7 mouse cellular contexts compared by ENCODE assay signal in genomic region chr5:107223483-107223882, GRCm38 (mm10).
A peak's percentile ranks its signal among the peaks of the same experiment; 100 is the strongest.
DNase-seq lines count a peak whose midpoint lies in the region; ATAC-seq and TF ChIP-seq lines count a peak whose summit lies in the region.
"Not testable (repeated sequence)": the region's sequence is repeated elsewhere in the genome, so short reads cannot be mapped to it uniquely, and the experiment has no call there.

No protein-coding gene starts in this region.

- not testable (repeated sequence) for H3K9ac ChIP-seq in limb, embryonic 14.5 days (ENCODE audit: low read depth, low read length, severe bottlenecking); liver, postnatal 0 days (replicated peaks); midbrain, embryonic 13.5 days (replicated peaks)

- WGBS in limb, embryonic 14.5 days, result 59% methylated on average over 2 of the region's 2 CpGs
- WGBS in liver, postnatal 0 days (ENCODE audit: insufficient replicate concordance), result 36% methylated on average over 2 of the region's 2 CpGs
- 94% methylated on average over 2 of the region's 2 CpGs for WGBS in midbrain, embryonic 13.5 days
- 77% methylated on average over 2 of the region's 2 CpGs for WGBS in thymus, adult 2 months

- H3K9me3 ChIP-seq in limb, embryonic 14.5 days (ENCODE audit: control insufficient read depth, low read length); liver, postnatal 0 days (ENCODE audit: low read length); midbrain, embryonic 13.5 days: not testable (repeated sequence)

- peak overlapping the region; percentile 59 for H3K27ac ChIP-seq in limb, embryonic 14.5 days (replicated peaks; ENCODE audit: low read depth, low read length)
- peak overlapping the region; percentile 64; the same call in 1 of the 2 replicates for H3K27ac ChIP-seq in liver, postnatal 0 days (ENCODE audit: low read depth)
- not testable (repeated sequence) for H3K27ac ChIP-seq in midbrain, embryonic 13.5 days
- peak overlapping the region; percentile 7; the same call in 1 of the 2 replicates for H3K27ac ChIP-seq in thymus, adult 2 months (ENCODE audit: control insufficient read depth, insufficient read depth, low read length)

- TF ChIP-seq CTCF in liver, postnatal 0 days (IDR thresholded peaks at IDR 0.05; ENCODE audit: low read depth); thymus, adult 2 months (IDR thresholded peaks at IDR 0.05; ENCODE audit: borderline replicate concordance, control insufficient read depth, extremely low read depth, insufficient read depth, low read length, poor library complexity): not testable (repeated sequence)

- H3K4me2 ChIP-seq in limb, embryonic 14.5 days (replicated peaks; ENCODE audit: low read depth, low read length, severe bottlenecking); liver, postnatal 0 days (ENCODE audit: low read depth, low read length); midbrain, embryonic 13.5 days (replicated peaks): not testable (repeated sequence)

- ATAC-seq in common myeloid progenitor, adult 5-6 weeks (replicated peaks; ENCODE audit: low read depth, poor library complexity, severe bottlenecking), result 0 out of 2 replicates have a peak, but pooled peaks have one; percentile 4
- peak; percentile 9 to 18; a peak in 1 of 4 replicates for ATAC-seq in hematopoietic stem cell, adult 5-6 weeks (replicated peaks in 1 of 2; ENCODE audit: insufficient read depth in 1 of 2, low FRiP score in 2 of 2, low TSS enrichment in 1 of 2, low read depth in 1 of 2, poor library complexity in 2 of 2, severe bottlenecking in 2 of 2)
- ATAC-seq in limb, embryonic 14.5 days (ENCODE audit: low FRiP score, low read depth); liver, postnatal 0 days: not testable (repeated sequence)
- ATAC-seq in midbrain, embryonic 13.5 days, result 0 out of 2 replicates have a peak, but pooled peaks have one; percentile 6

- not testable (repeated sequence) for H3K36me3 ChIP-seq in limb, embryonic 14.5 days (ENCODE audit: control insufficient read depth, insufficient read depth, low read length); liver, postnatal 0 days (replicated peaks; ENCODE audit: insufficient read depth, low read length); midbrain, embryonic 13.5 days; thymus, adult 2 months (ENCODE audit: control insufficient read depth, insufficient read depth, low read length)

- TF ChIP-seq EP300 in liver, postnatal 0 days (IDR thresholded peaks at IDR 0.05; ENCODE audit: low read depth), result not testable (repeated sequence)

- peak; percentile 24 to 34 for DNase-seq in B cell, adult 2 months
- not testable (repeated sequence) for DNase-seq in limb, embryonic 14.5 days (ENCODE audit: low spot score); liver, postnatal 0 days; thymus, adult 2 months

- TF ChIP-seq POLR2A in limb, embryonic 14.5 days (IDR thresholded peaks at IDR 0.05; ENCODE audit: borderline replicate concordance, extremely low read depth, insufficient read depth, insufficient read length); thymus, adult 2 months (IDR thresholded peaks at IDR 0.05; ENCODE audit: control insufficient read depth, extremely low read depth, insufficient read depth, low read length, poor library complexity): not testable (repeated sequence)

- not testable (repeated sequence) for H3K27me3 ChIP-seq in limb, embryonic 14.5 days (ENCODE audit: control insufficient read depth, insufficient read depth, low read length); liver, postnatal 0 days (ENCODE audit: insufficient read depth, low read length); midbrain, embryonic 13.5 days; thymus, adult 2 months (ENCODE audit: control insufficient read depth, insufficient read depth, low read length)

- not testable (repeated sequence) for H3K4me3 ChIP-seq in limb, embryonic 14.5 days (replicated peaks; ENCODE audit: low read length); liver, postnatal 0 days (ENCODE audit: low read depth, low read length); midbrain, embryonic 13.5 days (replicated peaks); thymus, adult 2 months (ENCODE audit: control insufficient read depth, insufficient read depth, low read length)

- H3K4me1 ChIP-seq in limb, embryonic 14.5 days (ENCODE audit: control insufficient read depth, insufficient read depth, low read length), result peaks cover 52% of the 10 kb centered on the region
- peaks cover 29% of the 10 kb centered on the region for H3K4me1 ChIP-seq in liver, postnatal 0 days (ENCODE audit: insufficient read depth)
- H3K4me1 ChIP-seq in midbrain, embryonic 13.5 days (replicated peaks), result peaks cover 18% of the 10 kb centered on the region
- H3K4me1 ChIP-seq in thymus, adult 2 months (replicated peaks; ENCODE audit: control insufficient read depth, insufficient read depth, low read length), result peaks cover 11% of the 10 kb centered on the region
